Mouse (Mus musculus) midbrain, embryonic 10.5 days (tissue): Measurements from ENCODE around the gene Gm17359. TPM values are rescaled to one million over a fixed set of nuclear protein-coding genes. Genes with fewer than 3 reads are reported as not detected.

Source experiments
- DNase-seq: peaks from one replicate; pipeline ENCODE4 v3.0.0-alpha.2; 2017; ENCODE audit warnings: low spot score
- H3K27ac ChIP-seq: fragments of 300-500 bp; sonication (generic); replicated peaks from 2 replicates; pipeline ENCODE4 v1.5.1; 2016; ENCODE audit warnings: mild to moderate bottlenecking
- H3K27me3 ChIP-seq: fragments of 300-500 bp; sonication (generic); 2 replicates; pipeline ENCODE4 v1.6.1; 2016; ENCODE audit warnings: low read depth, mild to moderate bottlenecking; ENCODE audit not compliant: poor library complexity, severe bottlenecking
- H3K36me3 ChIP-seq: fragments of 300-500 bp; sonication (generic); 2 replicates; pipeline ENCODE4 v1.6.1; 2016; ENCODE audit warnings: mild to moderate bottlenecking, moderate library complexity
- H3K4me1 ChIP-seq: fragments of 300-500 bp; sonication (generic); 2 replicates; pipeline ENCODE4 v1.6.1; 2016
- H3K4me3 ChIP-seq: fragments of 300-500 bp; sonication (generic); 2 replicates; pipeline ENCODE4 v1.5.1; 2016; ENCODE audit warnings: mild to moderate bottlenecking, moderate library complexity
- H3K9me3 ChIP-seq: fragments of 300-500 bp; sonication (generic); replicated peaks from 2 replicates; pipeline ENCODE4 v1.6.1; 2016; ENCODE audit warnings: mild to moderate bottlenecking
- WGBS: fragments of 180-500 bp; shearing (Covaris S2); methylation state at CpG from one replicate; pipeline ENCODE4 v1.1.7; 2016; 5-methylcytosine and 5-hydroxymethylcytosine counted together
- polyA plus RNA-seq: library from polyadenylated mRNA; unstranded; fragments of >200 nt; fragmentation: Nextera tagmentation; extraction: Ambion mirVana; gene quantifications from 2 replicates; pipeline ENCODE4 v1.2.1, GENCODE M21; 2016

Gm17359 gene
- polyA plus RNA-seq, 1 experiment from 2014 or later: 0.14 TPM

- H3K27me3 ChIP-seq: no peaks in the 10 kb centered on the region
- peak; percentile 21 for DNase-seq
- H3K36me3 ChIP-seq: no peaks in the 10 kb centered on the region
- H3K4me3 ChIP-seq: no peak overlapping the region
- H3K4me1 ChIP-seq: peaks cover 29% of the 10 kb centered on the region
- H3K27ac ChIP-seq: no peak overlapping the region
- no peaks in the 10 kb centered on the region for H3K9me3 ChIP-seq
- 50% methylated on average over 4 of the region's 4 CpGs for WGBS
These were observed 72.1 kb downstream of the Gm17359 start for GRCm38 (mm10) chr3:79408546-79408945.

GRCm38 (mm10) chr3:79409927-79410628 lies 73.6 kb downstream of the Gm17359 start:
- Histone ChIP-seq H3K9me3 (no peaks in the 10 kb centered on the region), H3K4me1 (peaks cover 29% of the 10 kb centered on the region), H3K4me3 (no peak overlapping the region), H3K27me3 (no peaks in the 10 kb centered on the region), H3K36me3 (no peaks in the 10 kb centered on the region), H3K27ac (peak overlapping the region; percentile 67; the same call in 1 of the 2 replicates)
- DNase-seq: peak; percentile 34
- WGBS: 50% methylated on average over 10 of the region's 10 CpGs

GRCm38 (mm10) chr3:79410629-79410995 lies 74.2 kb downstream of the Gm17359 start:
- H3K27me3 ChIP-seq: no peaks in the 10 kb centered on the region
- peaks cover 29% of the 10 kb centered on the region for H3K4me1 ChIP-seq
- no peak overlapping the region for H3K4me3 ChIP-seq
- DNase-seq: peak; percentile 22
- H3K27ac ChIP-seq: no peak overlapping the region
- no peaks in the 10 kb centered on the region for H3K9me3 ChIP-seq
- no peaks in the 10 kb centered on the region for H3K36me3 ChIP-seq
- 46% methylated on average over 5 of the region's 5 CpGs for WGBS

DNA sequence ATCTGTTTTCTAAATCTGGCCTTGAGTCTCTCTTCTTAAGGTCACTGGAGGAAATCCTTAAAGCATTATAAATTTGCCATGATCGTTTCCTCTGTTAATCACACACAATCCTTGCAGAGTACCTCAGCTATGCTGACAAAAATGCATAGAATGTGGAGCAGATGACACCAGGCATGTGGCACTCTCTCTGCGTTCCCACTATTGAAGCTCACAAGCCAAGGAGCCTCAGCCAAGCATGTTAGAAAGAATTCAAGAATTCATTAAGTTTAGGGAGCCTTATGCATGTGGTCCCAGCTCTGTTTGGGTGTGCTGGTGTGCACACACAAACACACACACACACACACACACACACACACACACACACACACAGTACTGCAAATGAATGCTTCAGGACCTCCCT lies 75.2 kb downstream of the Gm17359 start:
- no peak overlapping the region for H3K4me3 ChIP-seq
- WGBS: 77% methylated on average over 2 of the region's 2 CpGs
- no peaks in the 10 kb centered on the region for H3K9me3 ChIP-seq
- H3K36me3 ChIP-seq: no peaks in the 10 kb centered on the region
- peaks cover 37% of the 10 kb centered on the region for H3K4me1 ChIP-seq
- H3K27me3 ChIP-seq: no peaks in the 10 kb centered on the region
- DNase-seq: no peak
- no peak overlapping the region for H3K27ac ChIP-seq

- Histone ChIP-seq H3K27me3 (no peaks in the 10 kb centered on the region), H3K4me1 (peaks cover 49% of the 10 kb centered on the region), H3K4me3 (no peak overlapping the region), H3K27ac (0 out of 2 replicates have a peak overlapping the region, but pooled peaks have one; percentile 42), H3K9me3 (no peaks in the 10 kb centered on the region), H3K36me3 (no peaks in the 10 kb centered on the region)
- 89% methylated on average over 1 of the region's 1 CpGs for WGBS
- DNase-seq: no peak
These were observed 77.0 kb downstream of the Gm17359 start for GRCm38 (mm10) chr3:79413492-79413891.

DNA sequence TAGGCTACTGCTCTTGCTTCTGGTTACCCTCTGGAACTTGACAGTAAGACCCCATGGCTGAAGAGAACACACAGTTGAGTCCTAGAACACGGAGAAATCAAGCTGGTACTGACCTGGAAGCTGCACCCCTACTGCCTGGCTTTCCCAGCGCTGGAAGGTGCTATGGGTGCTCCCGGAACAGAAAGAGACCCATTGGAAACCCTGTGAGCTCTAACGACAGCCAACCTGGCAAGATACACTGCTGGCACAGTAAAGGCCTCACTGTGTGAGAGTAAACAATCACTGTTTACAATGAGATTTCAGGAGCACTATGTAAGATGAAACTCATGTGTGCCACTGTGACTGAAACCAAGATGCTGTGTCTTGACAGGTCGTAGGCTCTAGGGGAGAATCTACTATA lies 78.6 kb downstream of the Gm17359 start:
- Histone ChIP-seq H3K4me3 (no peak overlapping the region), H3K4me1 (peaks cover 34% of the 10 kb centered on the region), H3K27ac (no peak overlapping the region; the same call in 1 of the 2 replicates), H3K9me3 (no peaks in the 10 kb centered on the region), H3K27me3 (no peaks in the 10 kb centered on the region), H3K36me3 (no peaks in the 10 kb centered on the region)
- DNase-seq: no peak
- 82% methylated on average over 5 of the region's 5 CpGs for WGBS

DNA sequence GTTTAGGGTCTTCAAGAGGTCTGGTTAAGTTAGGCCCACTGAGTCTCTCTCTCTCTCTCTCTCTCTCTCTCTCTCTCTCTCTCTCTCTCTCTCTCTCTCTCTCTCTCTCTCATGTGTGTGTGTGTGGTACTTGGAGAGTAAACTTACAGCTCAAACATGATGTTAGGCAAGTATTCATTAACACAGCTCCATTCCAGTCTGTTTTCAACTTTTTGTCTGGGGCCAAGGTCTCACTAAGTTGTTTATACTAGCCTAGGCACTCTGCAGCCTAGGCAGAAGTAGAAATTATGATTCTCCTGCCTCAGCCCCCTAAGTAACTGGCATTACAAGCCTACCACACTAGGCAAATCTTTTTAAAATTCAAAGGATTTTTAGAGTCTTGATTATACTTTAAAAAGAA lies 79.5 kb downstream of the Gm17359 start:
- Histone ChIP-seq H3K4me1 (peaks cover 26% of the 10 kb centered on the region), H3K36me3 (no peaks in the 10 kb centered on the region), H3K27me3 (no peaks in the 10 kb centered on the region), H3K9me3 (no peaks in the 10 kb centered on the region), H3K27ac (peak overlapping the region; percentile 82; the same call in 1 of the 2 replicates), H3K4me3 (no peak overlapping the region)
- DNase-seq: no peak

- WGBS: 38% methylated on average over 4 of the region's 4 CpGs
- Histone ChIP-seq H3K4me3 (peak overlapping the region; percentile 24; the same call in 1 of the 2 replicates), H3K27me3 (no peaks in the 10 kb centered on the region), H3K4me1 (peaks cover 23% of the 10 kb centered on the region), H3K36me3 (no peaks in the 10 kb centered on the region), H3K9me3 (no peaks in the 10 kb centered on the region), H3K27ac (peak overlapping the region; percentile 82)
- DNase-seq: peak; percentile 41
These were observed 80.7 kb downstream of the Gm17359 start for GRCm38 (mm10) chr3:79416944-79417680.

DNA sequence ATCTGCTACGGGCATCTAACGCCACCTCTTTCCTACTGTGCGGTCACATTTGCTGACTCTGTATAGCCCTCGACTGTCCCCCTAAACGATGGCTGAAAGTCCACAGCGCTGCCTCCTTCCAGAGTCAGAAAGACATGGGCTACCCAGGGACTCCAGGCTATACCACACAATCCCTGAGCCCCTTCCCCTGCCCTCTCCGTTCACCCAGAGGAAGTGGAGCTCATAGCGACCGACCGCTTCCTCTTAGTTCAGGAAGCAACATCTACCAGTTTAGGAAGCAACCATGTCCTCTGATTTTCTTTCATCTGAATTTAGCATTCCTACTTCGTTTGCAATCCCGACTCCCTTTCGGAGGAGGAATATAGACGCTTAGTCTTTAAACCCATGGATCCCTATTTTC lies 82.5 kb downstream of the Gm17359 start:
- no peak for DNase-seq
- no peaks in the 10 kb centered on the region for H3K9me3 ChIP-seq
- peak overlapping the region; percentile 42; the same call in 1 of the 2 replicates for H3K27ac ChIP-seq
- no peaks in the 10 kb centered on the region for H3K36me3 ChIP-seq
- H3K27me3 ChIP-seq: no peaks in the 10 kb centered on the region
- WGBS: 91% methylated on average over 14 of the region's 14 CpGs
- H3K4me1 ChIP-seq: peaks cover 23% of the 10 kb centered on the region
- H3K4me3 ChIP-seq: no peak overlapping the region

DNA sequence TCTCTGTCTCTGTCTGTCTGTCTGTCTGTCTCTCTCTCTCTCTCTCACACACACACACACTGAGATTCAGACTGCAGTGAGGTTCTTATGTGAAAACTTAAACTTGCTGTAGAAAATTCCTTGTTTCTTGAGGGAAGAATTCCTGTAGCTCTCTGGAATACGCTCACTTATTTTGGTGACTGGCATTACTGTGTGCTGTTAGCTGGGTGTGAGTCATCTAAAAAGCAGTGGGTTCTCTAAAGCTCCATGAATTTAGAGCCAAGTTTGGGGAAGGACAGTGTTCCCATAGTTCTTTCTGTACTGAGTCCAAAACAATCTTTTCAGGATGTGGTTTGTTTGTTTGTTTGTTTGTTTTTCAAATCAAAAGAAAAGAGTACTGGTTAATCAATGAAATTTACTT lies 89.0 kb downstream of the Gm17359 start:
- DNase-seq: no peak
- no peak overlapping the region for H3K27ac ChIP-seq
- no peaks in the 10 kb centered on the region for H3K36me3 ChIP-seq
- no peak overlapping the region for H3K4me3 ChIP-seq
- no peaks in the 10 kb centered on the region for H3K9me3 ChIP-seq
- 95% methylated on average over 1 of the region's 1 CpGs for WGBS
- H3K27me3 ChIP-seq: no peaks in the 10 kb centered on the region
- no peaks in the 10 kb centered on the region for H3K4me1 ChIP-seq

GRCm38 (mm10) chr3:79433593-79433992 lies 97.1 kb downstream of the Gm17359 start:
- Histone ChIP-seq H3K9me3 (no peaks in the 10 kb centered on the region), H3K4me3 (no peak overlapping the region), H3K27me3 (no peaks in the 10 kb centered on the region), H3K4me1 (peaks cover 7% of the 10 kb centered on the region; the same call in 1 of the 2 replicates), H3K36me3 (no peaks in the 10 kb centered on the region), H3K27ac (no peak overlapping the region)
- DNase-seq: no peak

- no peak for DNase-seq
- no peaks in the 10 kb centered on the region for H3K36me3 ChIP-seq
- H3K9me3 ChIP-seq: no peaks in the 10 kb centered on the region
- H3K4me1 ChIP-seq: peaks cover 7% of the 10 kb centered on the region; the same call in 1 of the 2 replicates
- 78% methylated on average over 9 of the region's 9 CpGs for WGBS
- H3K4me3 ChIP-seq: no peak overlapping the region
- no peak overlapping the region for H3K27ac ChIP-seq
- no peaks in the 10 kb centered on the region for H3K27me3 ChIP-seq
These were observed 98.0 kb downstream of the Gm17359 start for GRCm38 (mm10) chr3:79434436-79434835.

DNA sequence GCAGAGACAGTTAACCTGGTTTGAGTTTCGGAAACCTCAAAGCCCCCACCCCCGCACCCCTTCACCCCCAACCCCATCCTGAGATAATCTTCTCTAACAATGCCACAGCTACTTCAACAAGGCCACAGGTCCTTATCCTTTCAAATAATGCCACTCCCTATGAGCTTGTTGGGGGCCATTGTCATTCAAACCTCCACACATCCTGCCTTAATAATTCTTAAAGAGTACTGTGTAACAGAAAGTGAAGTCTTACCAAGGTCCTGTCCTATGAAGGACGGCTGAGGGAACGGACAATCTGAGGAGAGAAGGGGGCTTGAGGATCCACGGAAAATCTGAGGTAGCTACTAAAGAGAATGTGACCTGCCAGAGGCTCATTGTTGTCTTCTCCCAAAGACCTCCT lies 98.5 kb downstream of the Gm17359 start:
- H3K27me3 ChIP-seq: no peaks in the 10 kb centered on the region
- no peaks in the 10 kb centered on the region for H3K9me3 ChIP-seq
- no peak for DNase-seq
- H3K36me3 ChIP-seq: no peaks in the 10 kb centered on the region
- no peak overlapping the region for H3K27ac ChIP-seq
- H3K4me3 ChIP-seq: no peak overlapping the region
- WGBS: 28% methylated on average over 5 of the region's 5 CpGs
- H3K4me1 ChIP-seq: peaks cover 7% of the 10 kb centered on the region; the same call in 1 of the 2 replicates
